Mouse (Mus musculus) hindbrain, postnatal 0 days (tissue): ENCODE measurements around the gene Erp44. TPM values are rescaled to one million over a fixed set of nuclear protein-coding genes. Genes with fewer than 3 reads are reported as not detected.

Experiments
- ATAC-seq: fragments of 200-750 bp; cut with Nextera tagmentation; 2 replicates; pipeline ENCODE4 v1.8.0; 2017; ENCODE audit warnings: mild to moderate bottlenecking, moderate TSS enrichment, moderate library complexity
- DNase-seq: peaks from one replicate; pipeline ENCODE4 v3.0.0-alpha.2; 2015; ENCODE audit warnings: low spot score
- H3K27ac ChIP-seq: fragments of 300-500 bp; sonication (generic); 2 replicates; pipeline ENCODE4 v1.5.1; 2014; ENCODE audit warnings: mild to moderate bottlenecking
- H3K27me3 ChIP-seq: fragments of 300-500 bp; sonication (generic); 2 replicates; pipeline ENCODE4 v1.6.1; 2014; ENCODE audit warnings: low read length, mixed read lengths; ENCODE audit not compliant: insufficient read depth
- H3K36me3 ChIP-seq: fragments of 300-500 bp; sonication (generic); 2 replicates; pipeline ENCODE4 v1.6.1; 2014; ENCODE audit warnings: low read length, mixed read lengths; ENCODE audit not compliant: insufficient read depth
- H3K4me1 ChIP-seq: fragments of 300-500 bp; sonication (generic); 2 replicates; pipeline ENCODE4 v1.6.1; 2014; ENCODE audit warnings: antibody characterized with exemption, low read length, mixed read lengths; ENCODE audit not compliant: insufficient read depth
- H3K4me2 ChIP-seq: fragments of 300-500 bp; sonication (generic); 2 replicates; pipeline ENCODE4 v1.6.1; 2014; ENCODE audit warnings: low read depth, mild to moderate bottlenecking, low read length, moderate library complexity, mixed read lengths
- H3K4me3 ChIP-seq: fragments of 300-500 bp; sonication (generic); 2 replicates; pipeline ENCODE4 v1.5.1; 2014; ENCODE audit warnings: low read length
- H3K9ac ChIP-seq: fragments of 300-500 bp; sonication (generic); replicated peaks from 2 replicates; pipeline ENCODE4 v1.6.1; 2014; ENCODE audit warnings: mild to moderate bottlenecking, low read length, moderate library complexity, mixed read lengths
- H3K9me3 ChIP-seq: fragments of 300-500 bp; sonication (generic); 2 replicates; pipeline ENCODE4 v1.6.1; 2016; ENCODE audit warnings: low read length, mixed read lengths
- CTCF ChIP-seq: IDR thresholded peaks from 2 replicates; pipeline ENCODE4 v1.5.1; 2016; ENCODE audit warnings: antibody characterized with exemption, control low read depth, low read depth
- WGBS: fragments of 180-500 bp; shearing (Covaris S2); extraction: QIAGEN DNeasy Blood & Tissue Kit; methylation state at CpG from one replicate; pipeline ENCODE4 v1.1.7; 2014; 5-methylcytosine and 5-hydroxymethylcytosine counted together
- polyA plus RNA-seq: library from polyadenylated mRNA; unstranded; fragments of >200 nt; fragmentation: Nextera tagmentation; extraction: Ambion mirVana; gene quantifications from 2 replicates; pipeline ENCODE4 v1.2.1, GENCODE M21; 2015
- total RNA-seq: library from RNA; depleted of rRNA; stranded (reverse); fragments of >200 nt; gene quantifications from 2 replicates; pipeline ENCODE4 v1.2.3, GENCODE M21; 2014; rRNA removed

Gene Erp44
- 15.1 and 27.3 TPM in 2 replicates for total RNA-seq
- 50.4 and 52.5 TPM in 2 replicates for polyA plus RNA-seq

- Histone ChIP-seq H3K9ac (peak within 1 kb of the TSS; percentile 84), H3K4me3 (peak within 1 kb of the TSS; percentile 80), H3K4me1 (peaks cover 4% of the 10 kb centered on the region), H3K27ac (peak within 1 kb of the TSS; percentile 68), H3K36me3 (no peaks in the 10 kb centered on the region), H3K4me2 (peak within 1 kb of the TSS; percentile 86), H3K27me3 (no peaks in the 10 kb centered on the region), H3K9me3 (no peaks in the 10 kb centered on the region)
- ATAC-seq, result peak; percentile 100
- peak; percentile 99 for DNase-seq
- TF ChIP-seq CTCF, result no peak
- WGBS, result under 1% methylated on average over 41 of the region's 41 CpGs
These were observed at the start of gene Erp44, which contains the start of gene Invs for GRCm38 (mm10) chr4:48279498-48280134. Gene Erp44 (minus strand): TSS chr4:48279558. Gene Invs (plus strand): TSS chr4:48279760.

- DNase-seq, result no peak
- H3K9ac ChIP-seq, result no peak overlapping the region
- WGBS, result 64% methylated on average over 2 of the region's 2 CpGs
- no peak overlapping the region for H3K4me3 ChIP-seq
- ATAC-seq, result no peak
- H3K9me3 ChIP-seq, result no peaks in the 10 kb centered on the region
- no peak overlapping the region for H3K4me2 ChIP-seq
- no peaks in the 10 kb centered on the region for H3K4me1 ChIP-seq
- no peaks in the 10 kb centered on the region for H3K27me3 ChIP-seq
- TF ChIP-seq CTCF, result no peak
- H3K36me3 ChIP-seq, result no peaks in the 10 kb centered on the region
- H3K27ac ChIP-seq, result no peak overlapping the region
These were observed 48.7 kb upstream of the Erp44 start for GRCm38 (mm10) chr4:48328042-48328441.

GRCm38 (mm10) chr4:48327192-48327591 is 47.8 kb upstream of the Erp44 start:
- Histone ChIP-seq H3K4me1 (no peaks in the 10 kb centered on the region), H3K9me3 (no peaks in the 10 kb centered on the region)
- no peak for DNase-seq

DNA sequence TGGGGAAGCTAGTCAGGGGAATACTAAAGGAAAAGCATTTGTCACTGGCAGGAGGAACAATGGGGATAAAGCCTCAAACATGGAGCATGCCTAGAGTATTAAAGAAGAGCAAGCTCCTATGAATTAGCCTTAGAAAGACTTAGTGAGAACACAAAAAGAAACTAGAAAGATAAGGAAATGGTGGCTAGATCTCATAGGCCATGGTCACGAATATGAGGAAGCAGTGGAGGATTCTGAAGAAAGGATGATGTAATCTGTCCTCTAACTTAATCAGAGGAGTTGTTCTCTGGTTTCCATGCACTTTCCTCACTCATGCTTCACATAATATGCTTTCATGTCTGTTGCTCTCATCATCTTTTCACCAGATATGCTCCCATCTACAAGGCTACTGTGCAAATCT is 42.7 kb upstream of the Erp44 start:
- no peaks in the 10 kb centered on the region for H3K27me3 ChIP-seq
- no peak overlapping the region for H3K4me2 ChIP-seq
- H3K9me3 ChIP-seq, result no peaks in the 10 kb centered on the region
- no peak overlapping the region for H3K4me3 ChIP-seq
- no peak for DNase-seq
- no peak overlapping the region for H3K9ac ChIP-seq
- H3K36me3 ChIP-seq, result no peaks in the 10 kb centered on the region
- H3K4me1 ChIP-seq, result no peaks in the 10 kb centered on the region
- no peak for TF ChIP-seq CTCF
- H3K27ac ChIP-seq, result no peak overlapping the region
- no peak for ATAC-seq
- 55% methylated on average over 1 of the region's 1 CpGs for WGBS

More at GRCm38 (mm10) chr4:48327192-48327591, 47.8 kb upstream of the Erp44 start:
- no peaks in the 10 kb centered on the region for H3K27me3 ChIP-seq
- no peak for ATAC-seq
- TF ChIP-seq CTCF, result no peak
- H3K4me3 ChIP-seq, result no peak overlapping the region
- H3K27ac ChIP-seq, result no peak overlapping the region
- H3K4me2 ChIP-seq, result no peak overlapping the region
- H3K36me3 ChIP-seq, result no peaks in the 10 kb centered on the region
- H3K9ac ChIP-seq, result no peak overlapping the region

DNA sequence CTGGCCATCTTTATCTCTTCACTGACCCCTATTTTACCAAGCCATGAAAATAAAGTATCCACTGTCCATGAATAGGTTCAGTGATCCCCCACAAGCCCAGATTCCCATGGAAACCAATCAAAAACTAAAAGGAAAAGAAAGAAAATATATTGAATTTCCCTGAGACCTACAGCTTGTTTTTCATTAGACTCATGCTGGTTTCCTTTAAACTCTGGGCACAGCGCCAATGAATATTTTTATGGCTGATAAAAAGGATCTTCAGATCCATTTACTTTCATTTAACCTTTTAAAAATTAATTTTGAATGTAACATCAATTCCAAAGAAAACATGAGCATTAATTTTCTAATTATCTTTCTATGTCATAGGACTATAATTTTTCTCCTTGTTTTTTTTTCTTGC is 41.9 kb upstream of the Erp44 start:
- no peak for ATAC-seq
- Histone ChIP-seq H3K4me3 (no peak overlapping the region), H3K9me3 (no peaks in the 10 kb centered on the region), H3K4me2 (no peak overlapping the region), H3K4me1 (no peaks in the 10 kb centered on the region), H3K27ac (no peak overlapping the region), H3K36me3 (no peaks in the 10 kb centered on the region), H3K9ac (no peak overlapping the region), H3K27me3 (no peaks in the 10 kb centered on the region)
- no peak for TF ChIP-seq CTCF
- WGBS, result 77% methylated on average over 1 of the region's 1 CpGs
- peak; percentile 13 for DNase-seq

DNA sequence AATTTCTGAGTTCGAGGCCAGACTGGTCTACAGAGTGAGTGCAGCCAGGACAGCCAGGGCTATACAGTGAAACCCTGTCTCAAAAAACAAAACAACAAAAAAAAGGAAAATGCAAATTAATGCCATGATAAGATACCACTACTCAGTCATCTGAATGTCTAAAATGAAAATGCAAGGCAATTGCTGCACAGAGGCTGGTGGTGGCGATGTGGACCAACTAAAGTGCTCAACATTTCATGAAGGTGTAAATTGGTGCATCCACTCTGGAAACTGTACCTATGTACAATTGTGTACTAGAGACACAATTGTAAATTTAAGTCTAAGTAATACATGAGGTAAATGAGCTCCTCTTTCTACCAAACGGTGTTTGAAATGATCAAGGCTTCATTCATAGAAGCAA is 36.7 kb upstream of the Erp44 start:
- Histone ChIP-seq H3K4me3 (no peak overlapping the region), H3K27ac (no peak overlapping the region), H3K36me3 (no peaks in the 10 kb centered on the region), H3K4me2 (no peak overlapping the region), H3K4me1 (no peaks in the 10 kb centered on the region), H3K9me3 (no peaks in the 10 kb centered on the region), H3K27me3 (no peaks in the 10 kb centered on the region), H3K9ac (no peak overlapping the region)
- 92% methylated on average over 3 of the region's 3 CpGs for WGBS
- 0 out of 2 replicates have a peak, but pooled peaks have one; percentile 5 for TF ChIP-seq CTCF
- DNase-seq, result no peak
- ATAC-seq, result no peak

DNA sequence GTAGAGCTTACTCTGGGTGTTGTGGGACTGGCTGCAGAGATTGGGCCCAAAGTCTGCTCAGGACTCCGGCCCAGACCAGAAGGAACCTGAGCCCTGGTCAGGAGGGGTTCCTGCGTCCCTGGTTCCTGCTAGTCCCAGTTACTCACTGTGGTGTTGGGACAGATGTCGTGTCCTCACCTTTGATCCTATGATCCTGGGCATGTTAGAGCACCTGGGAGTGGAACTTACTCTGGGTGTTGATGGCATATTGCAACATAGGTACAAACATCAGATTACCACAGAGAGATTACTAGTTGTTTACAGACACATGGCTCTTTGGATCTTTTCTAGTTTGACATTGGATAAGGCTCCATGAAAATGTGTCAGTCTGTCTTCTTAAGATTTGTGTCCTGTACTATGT is 35.5 kb upstream of the Erp44 start:
- H3K4me2 ChIP-seq, result no peak overlapping the region
- 90% methylated on average over 3 of the region's 3 CpGs for WGBS
- DNase-seq, result no peak

More for the DNA sequence above, 35.5 kb upstream of the Erp44 start:
- H3K4me1 ChIP-seq, result no peaks in the 10 kb centered on the region
- TF ChIP-seq CTCF, result no peak
- no peak overlapping the region for H3K4me3 ChIP-seq
- H3K27me3 ChIP-seq, result no peaks in the 10 kb centered on the region
- no peaks in the 10 kb centered on the region for H3K9me3 ChIP-seq
- H3K27ac ChIP-seq, result no peak overlapping the region
- no peaks in the 10 kb centered on the region for H3K36me3 ChIP-seq
- H3K9ac ChIP-seq, result no peak overlapping the region
- no peak for ATAC-seq
